Mouse (Mus musculus) embryonic stem cell, embryonic (primary cell): ENCODE measurements at regions not wholly inside any gene's neighbourhood (a gene's known extent, or its start where the extent isn't known, plus 50 kb on each side); places are given as distances from the start of the nearest gene placed in this dataset.

Experiments used
- CTCF ChIA-PET, 4 experiments: fragments of 300-600 bp in 2 of 4; fragments of 350-600 bp in 2 of 4; sonication (Branson Sonifier 250); formaldehyde crosslinking; loops; one replicate each; lab custom pipeline; 2022; ENCODE audit warnings: inconsistent platforms in 2 of 4; lab: Charles Lee
- POLR2A ChIA-PET, 4 experiments: fragments of 300-600 bp in 2 of 4; fragments of 350-600 bp in 2 of 4; sonication (Branson Sonifier 250); formaldehyde crosslinking; loops; one replicate each; lab custom pipeline; 2022; ENCODE audit warnings: antibody characterized with exemption in 4 of 4, inconsistent platforms in 1 of 4; lab: Charles Lee

DNA sequence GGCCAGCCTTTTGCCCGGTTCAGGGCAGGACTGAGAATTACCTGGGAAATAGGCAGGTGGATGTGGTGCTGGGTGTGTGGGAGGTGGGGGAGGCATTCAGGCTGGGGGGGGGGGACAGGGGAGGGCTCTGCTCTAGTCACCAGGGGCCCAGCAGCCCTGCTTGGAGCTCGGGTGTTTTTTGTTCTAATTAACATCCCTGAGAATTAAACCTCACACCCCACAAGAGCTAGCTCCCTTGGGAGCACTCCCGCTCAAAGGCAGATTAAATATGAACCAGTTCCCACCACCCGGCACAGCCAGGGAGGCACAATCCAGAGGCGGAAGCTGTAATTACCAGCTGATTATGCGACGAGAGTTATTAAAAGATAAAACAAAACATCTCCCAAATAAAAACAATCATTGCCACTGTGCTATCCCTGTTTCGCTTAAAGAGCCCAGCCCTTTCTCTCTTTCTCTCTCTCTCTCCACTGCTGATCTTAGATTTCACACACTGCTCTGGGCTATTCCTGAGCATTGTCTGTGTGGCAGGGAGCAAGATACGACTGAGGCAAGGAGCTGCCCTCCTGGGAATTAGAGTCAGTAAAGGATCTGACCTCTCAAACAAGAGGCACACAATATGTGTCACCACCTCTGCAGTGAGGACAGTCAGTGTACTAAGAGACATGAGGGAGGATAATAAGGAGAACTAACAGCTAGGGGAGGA is 397.0 kb downstream of the Matn1 start:
- CTCF ChIA-PET, result interaction anchor here in 1 of 4 experiments (2.0 kb wide), 1 partner anchor 69 kb away, joined by 4 read pairs; no protein-coding TSS in a partner anchor
- POLR2A ChIA-PET, result interaction anchor here in 1 of 4 experiments (0.6 to 0.9 kb wide), 3 partner anchors 9 to 91 kb away, joined by 3 to 5 read pairs (median 4); no protein-coding TSS in a partner anchor

DNA sequence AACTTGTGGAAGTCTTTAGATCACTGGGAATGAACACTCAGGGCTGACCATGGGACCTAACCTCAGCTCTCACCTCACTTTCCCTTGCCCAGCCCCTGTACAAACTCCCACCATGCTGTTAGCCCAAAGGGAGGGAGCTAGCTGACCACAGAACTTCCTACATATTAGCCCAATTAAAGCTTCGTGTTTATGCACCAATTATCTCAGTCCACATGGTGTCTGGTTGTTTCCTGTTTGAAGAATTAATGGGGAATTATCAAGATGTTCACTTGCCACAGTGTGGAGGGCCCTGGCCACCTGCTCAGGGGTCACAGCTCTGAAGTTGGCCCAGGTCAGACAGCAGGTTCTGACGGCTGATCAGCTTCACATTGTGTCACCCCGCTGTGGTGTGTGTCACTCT is 402.5 kb downstream of the Matn1 start:
- ChIA-PET CTCF (no interaction called here), POLR2A (interaction anchor here in 2 of 4 experiments (0.7 to 0.8 kb wide), 3 partner anchors 81 to 496 kb away, joined by 3 to 4 read pairs (median 3); partner anchors contain the start of gene Mecr (in 1 of the 2))

DNA sequence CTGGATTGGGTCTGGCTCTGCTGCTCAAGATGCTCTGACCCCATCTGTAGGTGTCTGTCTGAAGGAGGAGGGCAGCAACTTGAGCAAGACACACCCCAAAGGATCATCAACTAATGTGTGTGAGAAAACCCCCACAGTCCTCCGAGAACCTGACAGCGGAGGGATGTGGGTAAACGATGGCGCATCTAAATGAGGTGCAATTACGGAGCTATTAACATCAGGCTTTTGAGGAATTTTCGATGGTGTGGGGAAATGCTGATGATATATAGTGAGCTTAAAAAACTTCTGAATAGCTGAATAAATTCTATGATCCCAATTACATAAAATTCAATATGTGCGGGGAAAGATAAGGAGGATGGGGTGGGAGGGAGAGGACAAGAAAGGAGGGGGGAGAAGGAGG is 406.1 kb downstream of the Matn1 start:
- ChIA-PET POLR2A (interaction anchor here in 1 of 4 experiments (0.6 to 0.9 kb wide), 2 partner anchors 9 to 89 kb away, joined by 3 read pairs; no protein-coding TSS in a partner anchor), CTCF (interaction anchor here in 1 of 4 experiments (0.7 kb wide), 1 partner anchor 414 kb away, joined by 3 read pairs; no protein-coding TSS in a partner anchor)

DNA sequence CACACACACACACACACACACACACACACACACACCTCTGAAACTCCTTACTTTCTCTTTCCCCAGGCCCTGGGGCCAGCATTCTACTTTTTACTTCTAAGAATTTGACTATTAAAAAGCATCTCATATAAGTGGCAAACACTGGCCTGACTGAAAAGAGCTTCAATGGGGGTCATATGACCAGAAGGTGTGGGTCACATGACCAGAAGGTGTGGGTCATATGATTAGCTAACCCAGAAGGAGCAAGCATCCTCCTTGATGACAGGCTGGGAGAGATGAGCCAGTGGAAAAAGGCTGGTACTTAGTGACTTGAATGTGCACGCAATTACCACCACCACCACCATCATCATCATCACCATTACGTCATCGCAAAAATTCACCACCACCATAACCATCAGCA is 410.7 kb downstream of the Matn1 start:
- POLR2A ChIA-PET, result interaction anchor here in 2 of 4 experiments (0.8 to 1.9 kb wide), 2 partner anchors 10 kb away, joined by 3 to 15 read pairs; no protein-coding TSS in a partner anchor

DNA sequence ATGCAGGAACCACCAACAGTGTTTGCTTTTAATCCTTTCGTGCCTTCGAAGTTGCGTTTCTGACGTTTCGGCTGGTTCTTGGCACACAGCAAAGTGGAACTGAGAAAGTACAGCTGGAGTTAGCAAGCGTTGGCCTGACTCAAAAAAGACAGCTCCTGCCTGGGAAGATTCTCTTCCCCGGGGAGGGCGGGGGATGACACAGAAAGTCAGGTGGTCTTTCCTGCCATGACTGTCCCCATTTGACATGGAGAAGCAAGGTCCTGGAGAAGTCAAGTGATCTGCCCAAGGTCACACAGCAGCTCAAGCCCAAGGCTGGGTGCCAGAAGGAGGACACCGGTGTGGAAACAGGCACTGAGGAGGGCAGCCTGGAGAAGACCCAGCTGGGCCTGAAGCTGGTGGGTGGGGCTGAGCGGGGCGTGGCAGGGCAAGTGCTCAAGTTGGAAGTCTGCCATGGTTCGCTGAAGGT is 411.4 kb downstream of the Matn1 start:
- ChIA-PET CTCF (interaction anchor here in 2 of 4 experiments (0.7 to 1.5 kb wide), 5 partner anchors 10 to 395 kb away, joined by 3 to 5 read pairs (median 3); no protein-coding TSS in a partner anchor), POLR2A (interaction anchor here in 2 of 4 experiments (0.8 to 1.9 kb wide), 5 partner anchors 9 to 518 kb away, joined by 3 to 15 read pairs (median 3); partner anchors contain the start of gene Srsf4 (in 1 of the 2))

More for the DNA sequence above, 410.7 kb downstream of the Matn1 start:
- CTCF ChIA-PET, result interaction anchor here in 2 of 4 experiments (1.0 to 1.5 kb wide), 3 partner anchors 10 to 340 kb away, joined by 3 to 4 read pairs (median 3); no protein-coding TSS in a partner anchor

DNA sequence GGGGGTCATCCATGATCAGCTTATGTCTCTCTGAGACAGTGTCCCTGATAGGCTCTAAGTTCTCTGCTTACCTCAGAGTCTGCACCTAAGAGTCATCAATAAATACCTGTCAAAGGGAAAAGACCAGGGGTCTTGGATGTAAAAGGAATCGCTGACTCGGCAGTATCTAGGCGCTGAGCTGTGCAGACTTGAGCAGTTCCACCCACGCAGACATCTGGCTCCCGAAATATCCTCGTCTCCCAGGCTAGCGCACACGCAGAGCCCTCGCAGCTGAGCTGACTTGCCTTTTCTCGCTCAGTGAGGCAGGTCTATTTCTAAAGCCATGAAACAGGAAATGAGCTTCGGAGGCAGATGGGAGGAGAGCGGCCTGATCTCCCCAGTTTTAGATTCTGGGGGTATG is 412.1 kb downstream of the Matn1 start:
- CTCF ChIA-PET, result interaction anchor here in 3 of 4 experiments (0.6 to 1.5 kb wide), 6 partner anchors 9 to 396 kb away, joined by 3 to 5 read pairs (median 4); no protein-coding TSS in a partner anchor
- POLR2A ChIA-PET, result interaction anchor here in 3 of 4 experiments (0.6 to 1.9 kb wide), 5 partner anchors 9 to 716 kb away, joined by 3 to 15 read pairs (median 3); partner anchors contain the start of gene Srsf4 (in 1 of the 3)

DNA sequence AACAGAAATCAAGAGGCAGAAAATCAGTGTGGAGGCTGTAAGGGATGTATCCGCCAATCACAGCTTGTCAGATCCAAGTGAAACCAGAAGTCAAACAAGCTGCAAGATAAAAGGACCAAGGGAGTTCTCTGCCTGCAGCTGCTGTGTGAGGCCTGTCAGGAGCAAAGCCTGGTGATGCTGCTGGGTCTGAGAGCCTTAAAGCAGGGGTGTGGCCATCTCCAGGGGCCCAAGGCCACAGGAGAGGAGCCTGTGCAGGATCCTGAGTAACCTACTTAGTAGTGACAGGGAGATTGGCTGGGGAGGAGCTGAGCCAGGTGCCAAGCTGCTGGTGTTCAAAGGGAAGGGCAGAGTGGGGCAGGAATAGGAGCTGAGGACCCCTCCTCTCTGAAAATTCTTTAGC is 418.8 kb downstream of the Matn1 start:
- CTCF ChIA-PET, result interaction anchor here in 2 of 4 experiments (0.7 to 1.5 kb wide), 4 partner anchors 10 to 316 kb away, joined by 3 to 5 read pairs (median 3); no protein-coding TSS in a partner anchor
- POLR2A ChIA-PET, result interaction anchor here in 1 of 4 experiments (0.6 to 1.6 kb wide), 2 partner anchors 17 to 828 kb away, joined by 3 read pairs; no protein-coding TSS in a partner anchor

DNA sequence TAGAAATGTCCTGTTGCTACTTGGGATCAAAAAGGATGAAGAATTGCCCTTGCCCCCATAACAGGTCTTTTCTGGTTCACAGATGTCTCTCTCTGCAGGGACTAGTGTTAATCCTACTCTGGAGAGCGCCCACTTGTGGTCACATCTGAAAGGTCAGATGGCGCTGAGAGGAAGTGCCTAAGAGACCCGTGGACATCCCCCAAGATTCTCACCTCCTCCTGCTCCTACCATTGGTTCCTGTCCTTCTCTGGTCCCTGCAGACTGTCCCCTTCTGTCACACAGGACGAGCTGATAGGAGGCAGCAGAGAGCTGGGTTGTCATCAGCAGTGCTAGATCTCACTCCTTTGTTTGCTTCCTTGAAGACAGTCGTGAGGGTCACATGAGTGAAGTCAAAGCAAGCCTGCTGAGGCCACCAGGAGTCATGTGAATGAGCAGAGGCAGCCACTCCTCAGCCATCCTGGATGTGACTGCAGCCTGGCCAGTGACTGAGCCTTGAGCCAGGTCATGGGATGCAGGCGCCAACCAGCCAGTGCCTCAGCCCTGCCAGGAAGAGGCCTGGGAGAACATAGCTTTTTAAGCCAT is 420.6 kb downstream of the Matn1 start:
- ChIA-PET CTCF (interaction anchor here (0.6 to 1.9 kb wide), 18 partner anchors 9 to 454 kb away, joined by 3 to 5 read pairs (median 4); no protein-coding TSS in a partner anchor), POLR2A (interaction anchor here in 3 of 4 experiments (0.6 to 2.9 kb wide), 8 partner anchors 9 to 465 kb away, joined by 3 to 15 read pairs (median 5); no protein-coding TSS in a partner anchor)

DNA sequence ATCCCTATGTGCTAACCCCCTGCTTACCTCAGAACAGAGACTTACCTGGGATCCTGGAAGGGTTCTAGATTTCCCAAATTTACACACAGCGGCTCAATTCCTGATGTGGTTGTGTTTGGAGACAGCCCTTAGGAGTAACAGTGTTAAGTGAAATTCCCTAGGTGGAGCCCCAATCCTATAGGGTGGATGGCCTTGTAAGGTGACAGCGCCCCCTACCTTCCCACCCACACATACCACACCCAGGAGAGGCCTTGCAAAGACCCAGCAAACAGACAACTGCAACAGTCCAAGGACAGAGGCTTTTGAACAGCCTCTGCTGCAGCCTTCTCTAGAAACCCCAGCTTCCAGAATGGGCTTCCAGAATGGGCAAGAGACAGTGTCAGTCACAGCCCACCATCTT is 421.8 kb downstream of the Matn1 start:
- ChIA-PET CTCF (interaction anchor here in 3 of 4 experiments (0.5 to 1.9 kb wide), 13 partner anchors 10 to 535 kb away, joined by 3 to 5 read pairs (median 3); no protein-coding TSS in a partner anchor), POLR2A (interaction anchor here in 2 of 4 experiments (1.1 to 2.9 kb wide), 4 partner anchors 10 to 127 kb away, joined by 3 to 15 read pairs (median 6); no protein-coding TSS in a partner anchor)

DNA sequence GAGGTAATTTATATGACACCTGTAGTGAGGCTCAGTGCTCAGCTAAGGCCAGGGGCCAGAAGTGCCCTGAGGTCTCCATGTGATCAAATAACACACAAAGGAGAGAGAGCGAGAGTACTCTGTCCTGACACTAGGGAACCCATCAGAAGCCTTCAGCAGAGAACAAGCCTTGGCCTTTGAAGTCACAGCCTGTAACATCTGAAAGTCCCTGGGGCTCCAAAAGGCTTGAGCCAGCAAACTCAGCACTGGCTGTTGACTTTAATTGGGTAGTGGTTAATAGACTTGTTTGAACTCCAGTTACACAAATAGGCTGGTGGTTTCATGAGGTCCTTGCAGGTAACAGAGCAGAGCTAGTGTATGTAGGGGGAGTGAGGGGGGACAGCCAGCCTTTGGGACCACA is 422.5 kb downstream of the Matn1 start:
- ChIA-PET POLR2A (interaction anchor here in 1 of 4 experiments (1.7 kb wide), 1 partner anchor 18 kb away, joined by 6 read pairs; no protein-coding TSS in a partner anchor), CTCF (interaction anchor here (0.6 to 1.9 kb wide), 8 partner anchors 11 to 755 kb away, joined by 3 to 4 read pairs (median 3); no protein-coding TSS in a partner anchor)

DNA sequence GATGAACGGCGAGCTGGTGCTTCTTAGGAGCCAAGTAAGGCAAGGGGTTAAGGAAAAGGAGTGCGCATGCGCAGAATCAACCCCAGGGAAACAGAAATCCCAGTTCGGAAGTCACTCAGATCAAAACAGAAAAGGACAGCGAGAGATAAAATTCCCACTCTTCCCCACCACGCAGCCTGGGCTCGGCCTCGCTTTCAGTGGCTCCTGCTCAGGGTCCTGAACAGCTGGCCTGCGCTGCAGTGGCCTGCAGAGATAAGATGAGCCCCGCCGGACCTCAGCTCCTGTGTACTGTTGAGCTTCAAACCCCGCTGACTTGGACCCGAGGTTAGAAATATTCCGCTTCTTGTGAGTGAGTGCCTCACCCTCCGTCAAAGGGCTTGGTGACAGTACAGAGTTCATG is 428.3 kb downstream of the Matn1 start:
- ChIA-PET POLR2A (interaction anchor here in 2 of 4 experiments (0.6 kb wide), 2 partner anchors 39 to 480 kb away, joined by 3 to 5 read pairs; no protein-coding TSS in a partner anchor), CTCF (interaction anchor here in 2 of 4 experiments (0.8 to 1.2 kb wide), 2 partner anchors 9 to 28 kb away, joined by 3 read pairs; no protein-coding TSS in a partner anchor)

DNA sequence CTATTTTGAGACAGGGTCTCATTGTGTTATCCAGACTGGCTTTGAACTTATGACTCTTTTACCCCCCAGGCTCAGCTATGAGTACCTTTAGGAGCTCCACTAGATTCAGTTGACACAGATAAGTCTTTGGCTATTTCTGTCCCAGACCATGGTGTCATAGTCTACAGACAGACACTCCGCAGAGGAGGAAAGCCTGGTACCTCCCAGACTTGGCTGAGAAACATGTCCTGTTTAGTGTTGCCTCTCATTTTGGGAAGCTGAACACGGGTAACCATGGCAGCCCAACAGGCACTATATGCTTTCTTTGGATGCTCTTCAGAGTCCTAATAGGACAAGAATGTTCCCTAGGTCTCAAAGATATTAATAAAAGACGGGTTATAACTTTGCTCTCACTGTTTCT is 429.0 kb downstream of the Matn1 start:
- CTCF ChIA-PET, result interaction anchor here in 2 of 4 experiments (0.8 to 1.2 kb wide), 2 partner anchors 10 to 27 kb away, joined by 3 read pairs; no protein-coding TSS in a partner anchor
- POLR2A ChIA-PET, result interaction anchor here in 1 of 4 experiments (0.6 kb wide), 1 partner anchor 40 kb away, joined by 3 read pairs; no protein-coding TSS in a partner anchor

DNA sequence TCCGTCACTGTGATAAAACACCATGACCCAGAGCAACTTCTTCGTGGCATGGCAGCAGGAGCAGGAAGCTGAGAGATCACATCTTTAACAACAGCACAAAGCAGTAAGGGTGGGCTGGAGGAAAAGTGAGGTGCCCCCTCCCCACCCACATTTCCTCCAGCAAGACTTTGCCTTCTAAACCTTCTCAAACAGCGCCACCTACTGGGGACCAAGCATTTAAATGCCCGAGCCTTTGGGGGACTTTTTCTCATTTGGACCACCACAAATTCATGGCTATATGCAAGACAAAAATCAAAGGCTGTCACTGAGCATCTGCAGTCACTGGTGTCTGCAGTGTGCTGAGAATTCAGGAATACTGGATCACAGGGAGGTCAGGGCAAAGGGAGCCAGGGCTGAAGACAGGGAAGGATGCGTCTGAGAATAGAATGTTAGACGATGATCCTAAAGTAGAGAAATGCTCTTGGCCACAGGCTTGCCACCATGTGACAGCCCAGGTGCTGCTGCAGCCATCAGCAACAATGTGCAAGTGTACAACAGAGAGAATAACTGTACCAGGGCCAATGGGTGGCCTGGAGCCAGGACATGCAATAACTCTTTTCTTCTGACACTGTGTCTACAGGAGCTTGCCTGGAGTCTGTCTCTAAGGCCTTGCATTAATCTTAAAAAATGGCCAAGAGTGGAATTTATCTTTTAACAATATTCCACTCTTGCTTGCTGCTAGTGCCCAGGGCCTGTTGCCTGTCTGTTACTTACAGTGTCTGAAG is 430.5 kb downstream of the Matn1 start:
- ChIA-PET POLR2A (no interaction called here), CTCF (interaction anchor here in 3 of 4 experiments (0.8 to 1.4 kb wide), 4 partner anchors 11 to 415 kb away, joined by 3 to 4 read pairs (median 3); no protein-coding TSS in a partner anchor)

DNA sequence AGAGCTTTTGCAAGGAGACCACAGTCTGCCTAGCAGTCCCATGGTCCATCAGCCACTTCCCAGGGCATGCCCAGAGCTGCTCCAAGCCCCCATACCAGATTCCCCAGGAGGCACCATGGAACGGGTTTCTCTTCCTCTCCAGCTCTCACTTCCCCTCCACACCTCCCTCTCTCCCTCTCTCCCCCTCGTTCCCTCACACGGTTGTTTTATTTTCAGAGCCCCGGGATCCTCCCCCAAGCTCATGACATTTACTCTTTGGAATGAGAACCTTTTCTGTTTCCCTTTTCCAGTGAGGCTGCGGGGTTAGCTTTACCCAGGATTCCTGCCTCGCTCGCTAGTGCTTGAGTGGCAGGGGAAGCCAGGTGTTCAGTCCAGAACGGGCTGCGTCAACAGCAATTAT is 436.9 kb downstream of the Matn1 start:
- CTCF ChIA-PET, result interaction anchor here (0.5 to 1.3 kb wide), 7 partner anchors 18 to 202 kb away, joined by 3 to 4 read pairs (median 3); no protein-coding TSS in a partner anchor
- POLR2A ChIA-PET, result interaction anchor here in 1 of 4 experiments (0.6 to 1.1 kb wide), 3 partner anchors 20 to 1015 kb away, joined by 3 read pairs; no protein-coding TSS in a partner anchor

DNA sequence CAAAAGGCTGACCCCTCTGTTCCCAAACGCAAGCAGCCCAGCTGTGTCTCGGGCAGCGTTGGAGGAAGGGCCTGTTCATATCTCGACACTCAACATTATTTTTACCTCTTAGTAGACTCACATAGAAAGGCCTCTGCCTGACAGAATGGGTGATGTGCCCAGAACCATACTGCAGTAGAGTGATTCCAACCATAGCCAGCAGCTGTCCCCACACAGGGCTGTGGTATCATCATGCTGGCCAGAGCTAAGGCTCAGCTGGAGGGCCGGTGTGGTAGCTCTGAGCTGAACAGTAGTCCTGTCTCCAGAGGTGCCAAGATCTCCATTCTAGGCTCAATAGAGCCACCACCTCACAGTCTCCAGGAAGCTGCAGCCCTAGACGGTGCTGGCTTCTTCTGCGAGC is 437.3 kb downstream of the Matn1 start:
- POLR2A ChIA-PET, result interaction anchor here in 1 of 4 experiments (1.1 kb wide), 1 partner anchor 21 kb away, joined by 3 read pairs; no protein-coding TSS in a partner anchor

DNA sequence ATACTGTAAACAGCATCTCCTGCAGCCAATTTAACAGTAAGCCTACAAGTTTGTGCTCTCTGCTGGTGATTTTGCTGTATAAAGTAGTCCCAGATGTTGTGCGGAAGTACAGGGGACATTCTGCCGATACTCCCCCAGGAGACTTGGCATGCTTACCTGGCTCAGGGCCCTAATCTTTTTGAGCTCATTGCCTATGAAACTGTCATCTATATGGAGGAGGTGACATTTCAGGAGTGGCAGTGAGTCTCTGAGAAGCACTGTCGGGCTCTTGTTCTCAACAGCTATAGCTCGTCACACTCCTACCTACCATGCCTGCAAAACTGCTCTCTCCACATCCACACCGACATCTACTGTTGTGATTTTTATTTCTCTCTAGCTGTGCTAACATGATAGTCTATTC is 439.7 kb downstream of the Matn1 start:
- CTCF ChIA-PET, result interaction anchor here in 1 of 4 experiments (0.6 kb wide), 1 partner anchor 129 kb away, joined by 3 read pairs; no protein-coding TSS in a partner anchor

More for the DNA sequence above, 437.3 kb downstream of the Matn1 start:
- CTCF ChIA-PET, result interaction anchor here in 2 of 4 experiments (1.1 to 1.2 kb wide), 2 partner anchors 18 to 19 kb away, joined by 3 read pairs; no protein-coding TSS in a partner anchor

More for the DNA sequence above, 439.7 kb downstream of the Matn1 start:
- POLR2A ChIA-PET, result interaction anchor here in 1 of 4 experiments (0.6 to 1.1 kb wide), 2 partner anchors 18 to 51 kb away, joined by 5 to 6 read pairs; no protein-coding TSS in a partner anchor
